Mouse (Mus musculus) brain, embryonic 14.5 days (tissue): ENCODE data around the gene Gpc3.

ENCODE experiments used
- CTCF ChIP-seq: fragments of 200-500 bp; IDR thresholded peaks from 2 replicates; pipeline ENCODE4 v1.5.1; 2012; ENCODE audit warnings: inconsistent platforms, mild to moderate bottlenecking, moderate library complexity, borderline replicate concordance; ENCODE audit not compliant: insufficient read depth, insufficient read length; ENCODE audit errors: extremely low read depth
- POLR2A ChIP-seq: fragments of 200-500 bp; IDR thresholded peaks from 2 replicates; pipeline ENCODE4 v1.6.1; 2012; ENCODE audit warnings: mild to moderate bottlenecking, inconsistent platforms, borderline replicate concordance; ENCODE audit not compliant: poor library complexity, insufficient read depth, insufficient read length, severe bottlenecking; ENCODE audit errors: extremely low read depth

DNA sequence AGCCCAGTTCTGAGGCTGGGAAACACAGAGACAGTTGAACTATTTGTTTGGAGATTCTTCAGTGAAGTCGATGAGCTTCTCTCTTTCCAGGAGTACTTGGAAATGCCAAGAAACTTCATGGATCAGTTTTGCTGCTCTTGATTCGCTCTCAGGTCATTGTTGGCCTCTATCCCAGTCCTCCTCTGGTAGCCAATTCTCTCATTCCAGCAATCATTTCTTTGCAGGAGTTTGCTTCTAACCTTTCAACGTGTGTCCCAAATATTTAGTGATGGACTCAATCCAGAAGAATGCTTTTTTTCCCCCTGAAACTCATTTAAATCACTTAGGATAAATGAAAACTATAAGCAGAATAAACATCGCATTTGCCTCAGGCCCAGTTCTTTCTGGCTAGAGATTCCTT lies 383.0 kb downstream of the Gpc3 start:
- no peak for TF ChIP-seq CTCF
- TF ChIP-seq POLR2A = no peak
